Mouse (Mus musculus) spleen, postnatal 10 days (tissue): Measurements from ENCODE around the gene Atp6ap1l.
A peak's percentile ranks its signal among the peaks of the same experiment; 100 is the strongest.

Experiments
- DNase-seq, 2 experiments: peaks; one replicate each; pipeline ENCODE4 v3.0.0; 2021 to 2022; ENCODE audit warnings: low spot score in 2 of 2

Atp6ap1l gene

GRCm38 (mm10) chr13:90886568-90886983 lies 18.6 kb downstream of the Atp6ap1l start:
- DNase-seq, result peak; percentile 42 to 70

DNA sequence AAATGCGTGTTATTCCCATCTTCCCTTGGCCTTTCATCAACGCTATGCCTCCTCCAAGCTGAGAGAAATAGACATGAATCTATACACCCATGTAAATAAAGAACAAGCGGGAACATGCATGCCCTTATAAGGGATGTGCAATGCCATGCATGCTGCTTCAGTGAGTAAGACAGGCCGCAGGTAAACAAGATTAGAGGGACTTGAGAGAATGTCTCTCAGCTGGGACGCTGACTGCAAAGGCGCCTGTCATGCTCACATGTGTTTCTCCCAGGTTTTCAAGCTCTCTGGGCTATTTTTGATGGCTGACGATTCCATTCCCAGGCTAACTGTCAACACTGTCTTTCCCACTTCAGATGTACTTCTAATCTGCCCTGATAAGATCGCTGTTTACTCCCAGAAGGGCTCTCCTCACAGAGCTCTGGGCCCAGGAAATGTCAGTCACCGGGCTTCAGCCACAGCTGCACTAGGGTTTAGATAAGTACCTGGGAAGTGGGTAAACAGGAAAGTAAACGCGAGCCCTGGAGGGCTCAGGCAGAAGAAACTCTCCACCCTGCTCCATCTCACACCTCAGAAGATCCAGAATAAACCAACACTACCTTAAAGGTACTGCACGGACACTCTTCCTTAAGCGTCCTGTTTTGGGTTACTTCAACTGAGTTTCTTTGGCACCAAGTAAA lies 19.2 kb downstream of the Atp6ap1l start:
- DNase-seq, result no peak

- DNase-seq, result no peak
Observed at GRCm38 (mm10) chr13:90881727-90882429, 23.3 kb downstream of the Atp6ap1l start.

DNA sequence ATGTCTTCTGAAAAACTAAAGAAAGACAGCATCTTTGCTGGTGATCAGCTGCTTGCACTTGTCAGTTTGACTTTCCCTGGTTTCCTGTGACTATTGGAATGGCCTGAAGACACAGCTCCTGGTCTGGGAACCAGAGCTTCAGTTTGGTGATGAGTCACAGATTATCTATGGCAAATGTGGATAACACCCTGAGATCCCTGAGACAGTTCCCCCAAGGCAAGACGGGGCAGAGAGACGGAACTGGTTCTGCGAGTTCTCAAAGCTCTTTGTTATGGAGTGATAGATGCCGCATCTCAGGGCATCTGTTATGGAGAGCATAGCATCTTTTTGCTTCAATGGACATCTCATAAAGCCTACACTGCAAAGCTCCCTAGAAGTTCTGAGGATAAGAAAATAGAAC lies 33.6 kb downstream of the Atp6ap1l start:
- DNase-seq, result no peak

DNA sequence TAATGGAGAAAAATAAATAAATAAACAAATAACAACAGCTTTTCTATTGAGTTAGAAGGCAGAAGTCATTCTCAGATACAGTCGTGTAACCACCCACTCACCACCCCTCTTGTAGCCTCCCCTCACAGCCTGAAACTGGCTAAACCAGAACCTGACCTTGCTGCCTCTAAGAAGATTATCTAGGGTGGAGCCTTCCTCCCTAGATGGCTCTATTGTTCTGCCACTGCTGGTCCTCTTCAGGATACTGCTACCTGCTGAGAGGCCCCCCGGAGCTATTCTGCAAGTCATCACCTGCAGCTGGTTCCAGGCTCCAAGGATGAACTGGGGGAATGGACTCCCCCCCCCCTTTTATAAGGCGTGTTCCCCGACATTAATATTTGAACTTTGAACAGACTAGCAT lies 36.0 kb downstream of the Atp6ap1l start:
- DNase-seq, result no peak

- no peak for DNase-seq
Observed at GRCm38 (mm10) chr13:90862138-90862537, 43.0 kb downstream of the Atp6ap1l start.

GRCm38 (mm10) chr13:90860888-90861431 lies 44.2 kb downstream of the Atp6ap1l start:
- no peak for DNase-seq

DNA sequence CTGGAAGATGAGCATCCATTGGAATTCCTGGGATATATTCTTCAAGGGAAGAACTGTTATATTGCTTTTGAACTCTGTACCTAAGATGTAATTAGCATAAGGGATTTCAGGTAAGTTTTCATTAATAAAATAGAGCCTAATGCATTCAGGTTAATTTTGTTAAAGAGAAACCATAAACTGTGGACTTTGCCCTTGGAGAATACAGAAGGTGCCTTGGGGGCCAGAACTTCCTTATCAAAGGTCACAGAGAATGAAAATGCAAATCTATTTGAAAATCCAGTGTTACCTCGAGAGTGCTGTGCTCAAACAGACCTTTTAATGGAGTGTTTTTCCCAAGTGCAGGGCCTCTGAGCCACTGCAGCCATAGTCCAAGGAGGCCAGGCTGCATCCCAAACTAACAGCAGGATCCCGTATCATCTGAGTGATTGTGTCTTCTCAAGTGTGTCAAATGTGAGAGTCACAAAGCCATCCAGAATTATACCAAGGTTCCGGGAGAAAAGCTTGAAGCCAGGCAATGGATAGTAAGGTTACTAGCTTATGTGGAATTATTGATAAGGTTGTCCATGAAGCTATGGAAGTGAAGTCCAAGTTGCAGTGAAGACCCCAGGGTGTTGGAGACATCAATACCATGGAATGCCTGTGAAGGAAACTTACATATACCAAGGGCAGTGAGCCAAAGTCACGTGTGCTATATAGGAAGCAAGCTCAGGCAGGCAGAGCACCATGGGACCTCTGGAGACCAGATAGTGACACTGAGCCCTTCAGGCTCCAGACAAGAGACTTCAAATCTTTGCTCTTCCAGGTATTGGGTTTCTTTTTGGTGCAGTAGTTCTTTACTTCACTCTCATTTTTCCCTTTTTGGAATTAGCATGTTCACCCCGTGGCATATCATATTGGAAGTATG lies 52.2 kb downstream of the Atp6ap1l start:
- DNase-seq, result no peak

DNA sequence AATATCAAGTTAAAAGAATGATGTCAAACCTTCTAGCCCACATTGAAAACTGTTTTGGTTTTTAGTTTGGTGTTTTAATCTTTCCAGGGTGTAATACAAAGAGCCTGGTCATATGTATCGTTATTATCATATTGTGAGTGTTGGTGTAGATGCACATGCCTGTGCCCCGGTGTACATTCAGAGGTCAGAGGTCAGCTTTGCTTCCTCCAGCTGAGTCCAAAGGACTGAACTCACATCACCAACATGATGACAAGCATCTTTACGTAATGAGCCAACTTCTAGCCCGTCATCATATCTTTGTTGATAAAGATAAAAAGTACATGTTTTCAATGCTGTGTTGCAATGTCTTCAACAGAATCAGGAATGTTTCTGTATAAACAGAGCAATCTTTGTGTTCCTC lies 53.4 kb downstream of the Atp6ap1l start:
- no peak for DNase-seq

- DNase-seq, result peak in 1 of 2 experiments; percentile 23
Observed at GRCm38 (mm10) chr13:90844191-90844590, 61.0 kb downstream of the Atp6ap1l start.

GRCm38 (mm10) chr13:90843412-90843811 lies 61.7 kb downstream of the Atp6ap1l start:
- no peak for DNase-seq

- no peak for DNase-seq
Observed at GRCm38 (mm10) chr13:90841213-90841553, 64.0 kb downstream of the Atp6ap1l start.

- no peak for DNase-seq
Observed at GRCm38 (mm10) chr13:90840530-90841212, 64.5 kb downstream of the Atp6ap1l start.

- DNase-seq, result no peak
Observed at GRCm38 (mm10) chr13:90833641-90834207, 71.4 kb downstream of the Atp6ap1l start.
